Mouse (Mus musculus) adrenal gland, adult 18-20 months (tissue): ENCODE data around the gene Lrrc20. TPM values are rescaled to one million over a fixed set of nuclear protein-coding genes. Genes with fewer than 3 reads are reported as not detected.

Experiments
- DNase-seq, 2 experiments: peaks; one replicate each; pipeline ENCODE4 v3.0.0; 2021 to 2022; ENCODE audit warnings: low spot score in 2 of 2
- total RNA-seq, 2 experiments: library from RNA; stranded (reverse); gene quantifications; 1 replicate in 1 of 2; 2 replicates in 1 of 2; pipeline ENCODE4 v1.2.3; 2021

Lrrc20 gene
- total RNA-seq, 2 experiments from 2014 or later: 7.4 to 15.9 TPM

- DNase-seq: no peak
These were observed 35.2 kb downstream of the Lrrc20 start for GRCm38 (mm10) chr10:61510809-61511208.

DNA sequence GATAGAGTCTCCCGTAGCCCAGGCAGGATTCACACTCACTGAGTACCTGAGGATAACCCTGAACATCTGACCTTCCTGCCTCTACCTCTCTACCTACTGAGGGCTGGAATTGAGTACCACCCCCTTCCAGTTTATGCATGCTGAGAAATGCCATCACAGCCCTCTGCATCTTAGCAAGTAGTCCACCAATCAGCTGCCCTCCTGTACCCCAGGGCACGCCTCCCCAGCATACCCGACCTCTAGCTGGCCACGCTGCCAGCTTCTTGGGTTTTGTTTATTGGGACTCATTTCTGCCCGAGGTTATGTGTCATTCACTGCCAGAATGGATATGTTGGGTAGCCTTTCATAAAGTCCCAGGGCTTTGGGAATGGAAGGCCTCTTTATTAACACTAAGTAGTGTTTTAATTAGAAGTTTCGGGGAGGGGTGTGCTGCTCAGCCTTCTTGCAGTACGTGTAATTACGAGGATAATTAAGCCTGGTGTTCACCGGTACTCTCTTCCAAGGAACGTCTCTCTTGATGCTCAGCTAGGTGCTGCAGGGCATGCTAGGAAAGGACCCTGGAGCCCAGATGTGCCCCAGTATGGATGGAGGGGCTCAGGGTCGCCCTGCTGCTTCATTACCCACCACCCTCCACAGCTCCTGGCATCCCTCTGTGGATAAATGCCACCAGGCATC, 36.8 kb downstream of the Lrrc20 start:
- no peak for DNase-seq

GRCm38 (mm10) chr10:61516866-61517265, 41.3 kb downstream of the Lrrc20 start:
- DNase-seq: no peak

DNA sequence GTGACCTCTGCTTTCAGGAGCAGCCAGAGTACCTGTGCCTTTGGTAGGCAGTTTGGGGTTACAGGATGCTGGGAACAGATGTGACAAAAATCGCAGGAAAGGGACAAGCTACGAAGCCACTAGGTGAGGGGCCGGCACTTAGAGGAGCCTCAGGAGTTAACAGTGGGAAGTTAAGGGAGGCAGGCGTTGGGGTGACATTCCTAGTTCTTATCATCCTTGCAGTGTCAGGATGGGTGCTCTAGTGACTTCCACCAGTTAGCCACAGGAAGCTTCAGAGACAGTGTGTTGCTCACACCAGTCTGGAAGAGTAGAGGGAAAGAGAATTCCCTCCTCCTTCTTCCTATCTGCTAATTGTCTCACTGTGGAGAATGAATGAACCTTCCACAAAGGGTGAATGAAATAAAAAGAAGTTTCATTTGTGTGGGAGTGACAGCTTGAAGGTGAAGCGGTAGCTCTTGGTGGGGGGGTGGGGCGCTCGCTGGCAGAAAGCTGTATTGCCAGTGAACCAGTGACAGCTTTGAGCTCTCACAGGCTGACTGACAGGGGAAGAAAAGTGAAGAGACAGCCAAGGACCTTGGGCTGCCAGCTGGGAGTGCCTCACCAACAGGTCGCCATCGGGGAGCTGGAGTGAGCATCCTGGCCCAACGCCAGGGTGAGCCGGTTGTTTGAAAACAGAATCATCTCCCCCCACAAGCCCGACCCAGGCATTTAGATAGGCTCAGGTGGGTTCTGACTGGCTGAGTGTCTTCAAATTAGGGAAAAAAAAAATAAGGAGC, 41.9 kb downstream of the Lrrc20 start:
- DNase-seq: no peak

DNA sequence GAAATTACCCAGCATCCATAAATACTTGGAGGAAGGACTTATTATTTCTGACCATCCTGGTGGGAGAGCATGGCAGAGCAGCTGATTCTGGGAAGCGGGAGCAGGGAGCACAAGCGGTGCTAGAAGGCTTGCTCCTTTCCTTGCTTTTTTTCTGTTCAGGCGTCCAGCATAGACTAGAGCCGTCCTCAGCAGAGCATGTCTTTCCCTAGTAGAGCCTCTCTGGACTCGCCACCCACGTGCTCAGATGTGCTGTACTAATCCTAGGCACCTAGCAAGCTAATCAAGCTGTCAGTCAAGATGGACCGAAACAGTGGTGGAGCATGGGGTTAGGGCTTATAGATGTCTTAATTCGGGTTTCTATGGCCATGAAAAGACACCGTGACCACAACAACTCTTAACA, 42.7 kb downstream of the Lrrc20 start:
- no peak for DNase-seq

DNA sequence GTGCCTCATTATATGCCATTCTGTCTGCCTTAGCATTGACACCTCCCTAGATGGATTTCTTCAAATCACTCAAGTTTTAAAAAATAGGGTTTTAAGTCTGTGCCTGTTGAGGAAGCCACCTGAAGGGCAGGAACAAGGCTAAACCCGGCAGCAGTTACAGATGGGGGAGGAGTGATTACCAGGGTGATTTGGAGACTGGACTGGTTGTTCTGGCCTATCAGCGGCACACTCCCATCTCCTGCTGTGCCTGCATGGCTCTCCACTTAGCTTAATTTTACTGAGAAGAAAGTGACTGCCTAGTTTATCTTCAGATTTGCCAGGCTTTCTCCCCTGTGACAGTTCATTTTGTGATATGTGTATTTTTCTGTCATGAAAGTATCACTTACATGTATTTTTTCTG, 43.9 kb downstream of the Lrrc20 start:
- DNase-seq: no peak

GRCm38 (mm10) chr10:61520714-61521113, 45.1 kb downstream of the Lrrc20 start:
- DNase-seq: no peak

- DNase-seq: no peak
These were observed 55.3 kb downstream of the Lrrc20 start for GRCm38 (mm10) chr10:61530936-61531335.

DNA sequence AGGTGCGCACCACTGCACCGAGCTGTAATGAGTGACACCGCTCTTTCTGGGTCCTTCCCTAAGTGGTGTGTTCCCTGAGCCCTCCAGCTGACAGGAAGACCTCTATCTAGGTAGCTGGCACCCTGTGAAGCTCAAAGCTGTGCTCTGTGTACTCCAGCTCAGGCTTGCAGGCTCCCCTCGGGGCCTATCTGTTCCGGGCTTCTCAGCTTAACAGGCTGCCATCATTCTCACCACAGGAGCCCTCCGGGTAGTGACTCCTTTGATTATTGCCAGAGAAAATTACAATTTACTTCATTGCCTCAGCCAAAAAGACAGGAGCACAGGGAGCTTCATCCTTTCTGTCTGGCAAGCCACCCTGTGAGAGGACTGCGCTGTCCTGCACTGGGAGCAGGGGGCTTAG, 57.7 kb downstream of the Lrrc20 start:
- no peak for DNase-seq

- DNase-seq: no peak
These were observed 58.9 kb downstream of the Lrrc20 start for GRCm38 (mm10) chr10:61534371-61535101.

DNA sequence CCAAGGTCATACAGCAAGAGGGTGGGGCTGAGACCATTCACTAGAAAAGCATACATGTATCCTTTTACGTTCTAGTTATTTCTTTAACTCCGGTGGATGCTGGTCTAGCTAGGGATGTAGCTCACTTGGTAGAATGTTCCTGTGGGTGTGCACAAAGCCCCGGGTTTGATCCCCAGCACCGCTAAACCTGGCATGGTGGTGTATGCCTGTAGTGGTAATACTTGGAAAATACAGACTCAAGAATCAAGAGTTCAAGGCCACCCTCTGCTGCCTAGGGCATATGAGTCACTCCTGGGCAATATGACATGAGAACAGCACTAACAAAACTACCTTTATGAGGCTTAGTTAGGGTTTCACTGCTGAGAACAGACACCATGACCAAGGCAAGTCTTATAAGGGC, 59.8 kb downstream of the Lrrc20 start:
- DNase-seq: no peak

- peak; percentile 65 for DNase-seq
These were observed 60.8 kb downstream of the Lrrc20 start for GRCm38 (mm10) chr10:61536130-61537035.

DNA sequence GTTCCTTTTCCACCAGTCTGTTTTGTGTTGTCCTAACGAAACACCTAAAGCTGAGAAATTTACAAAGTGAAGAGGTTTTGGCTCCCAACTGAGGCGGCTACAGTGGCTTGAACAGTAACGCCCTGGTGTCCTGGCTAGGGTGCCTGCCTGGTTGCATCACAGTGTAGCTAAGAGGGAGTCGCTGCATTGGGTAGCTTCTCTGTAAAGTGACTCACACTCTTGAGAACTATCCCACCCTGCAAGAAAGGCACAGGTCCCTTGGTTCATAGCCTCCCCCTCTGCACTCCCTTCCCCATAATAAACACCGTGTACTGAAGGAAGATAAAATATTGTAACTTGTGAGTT, 61.4 kb downstream of the Lrrc20 start:
- DNase-seq: no peak

DNA sequence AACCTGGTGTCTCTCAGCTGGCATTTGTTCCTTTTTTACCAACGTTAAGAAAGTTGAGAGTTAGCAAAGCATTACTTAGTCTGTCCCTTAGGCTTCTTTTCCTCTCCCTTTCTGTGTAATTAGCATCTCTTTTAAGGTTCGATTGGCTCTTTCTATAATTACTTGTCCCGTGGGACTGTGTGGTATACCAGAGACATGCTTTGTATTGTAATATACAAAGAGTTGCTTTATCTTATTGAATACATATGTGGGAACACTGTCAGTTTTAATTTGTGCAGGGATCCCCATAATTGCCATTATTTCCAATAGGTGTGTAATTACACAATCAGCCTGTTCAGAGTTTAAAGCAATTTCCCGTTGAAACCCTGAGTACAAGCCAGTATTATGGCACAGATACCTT, 62.8 kb downstream of the Lrrc20 start:
- DNase-seq: no peak

DNA sequence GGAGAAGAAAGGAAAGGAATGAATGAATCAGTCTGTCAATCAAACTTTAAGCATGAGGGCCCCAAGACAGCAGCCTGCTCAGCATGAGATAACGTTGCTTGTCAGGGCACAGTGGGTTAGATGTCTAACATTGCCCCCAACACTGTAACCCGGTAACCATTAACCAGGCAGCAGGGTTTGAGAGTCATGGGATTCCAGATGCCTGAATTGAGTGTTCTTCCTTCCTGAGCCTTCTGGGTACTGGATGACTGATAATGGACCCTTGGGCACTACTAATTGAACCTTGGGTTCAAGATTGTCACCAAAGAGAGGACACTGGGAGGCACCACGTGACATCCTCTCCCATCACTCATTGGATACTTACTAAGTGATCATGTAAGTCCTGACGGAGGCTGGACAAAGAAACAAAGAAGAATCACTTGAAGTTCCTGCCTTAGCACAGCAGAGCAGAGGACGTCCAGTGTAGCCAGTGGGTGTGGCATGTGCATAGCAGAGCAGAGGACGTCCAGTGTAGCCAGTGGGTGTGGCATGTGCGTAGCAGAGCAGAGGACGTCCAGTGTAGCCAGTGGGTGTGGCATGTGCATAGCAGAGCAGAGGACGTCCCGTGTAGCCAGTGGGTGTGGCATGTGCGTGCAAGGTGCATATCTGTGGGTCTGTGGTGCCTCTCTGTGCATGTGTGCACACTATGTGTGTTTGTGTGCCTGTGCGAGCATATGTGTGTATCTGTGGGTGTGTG, 68.7 kb downstream of the Lrrc20 start:
- no peak for DNase-seq

- no peak for DNase-seq
These were observed 69.3 kb downstream of the Lrrc20 start for GRCm38 (mm10) chr10:61544863-61545240.

DNA sequence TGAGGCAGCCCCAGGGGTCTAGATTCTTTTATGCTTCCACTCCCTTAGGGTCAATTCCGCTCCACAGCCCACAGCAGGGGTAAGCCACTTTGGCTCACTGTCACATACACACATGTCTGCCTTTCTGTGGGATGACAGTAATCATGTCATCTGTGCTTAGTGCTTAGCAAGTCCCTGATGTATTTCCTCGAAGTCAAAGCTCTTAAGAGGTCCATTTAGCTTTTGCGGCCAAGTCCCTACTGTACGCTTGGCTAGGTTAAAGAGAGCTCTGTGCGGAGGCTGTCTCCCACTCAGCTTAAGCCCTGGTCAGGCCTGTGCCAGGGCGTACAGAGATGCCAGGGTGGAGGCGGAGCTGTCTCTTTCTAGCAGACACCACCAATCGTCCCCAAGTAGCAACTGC, 74.5 kb downstream of the Lrrc20 start:
- DNase-seq: no peak

GRCm38 (mm10) chr10:61555155-61555554, 79.6 kb downstream of the Lrrc20 start:
- DNase-seq: no peak

DNA sequence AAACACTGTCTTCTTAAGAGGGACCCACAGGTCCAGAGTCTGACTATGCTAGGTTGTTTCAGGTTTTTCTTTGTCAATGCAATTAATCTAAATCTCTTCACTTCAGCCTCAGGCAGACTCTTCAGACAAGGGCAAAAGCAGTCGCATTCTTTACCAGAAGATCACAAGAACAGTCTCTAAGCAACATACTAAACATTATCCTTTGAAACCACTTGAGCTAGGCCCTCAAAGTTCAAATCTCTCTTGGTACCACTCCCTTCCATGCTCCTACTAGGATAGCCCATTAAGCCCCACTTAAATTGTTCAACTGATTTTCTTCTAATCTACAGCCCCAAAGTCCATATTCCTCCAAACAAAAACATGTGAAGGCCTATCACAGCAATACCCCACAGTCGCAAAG, 83.0 kb downstream of the Lrrc20 start:
- DNase-seq: no peak

DNA sequence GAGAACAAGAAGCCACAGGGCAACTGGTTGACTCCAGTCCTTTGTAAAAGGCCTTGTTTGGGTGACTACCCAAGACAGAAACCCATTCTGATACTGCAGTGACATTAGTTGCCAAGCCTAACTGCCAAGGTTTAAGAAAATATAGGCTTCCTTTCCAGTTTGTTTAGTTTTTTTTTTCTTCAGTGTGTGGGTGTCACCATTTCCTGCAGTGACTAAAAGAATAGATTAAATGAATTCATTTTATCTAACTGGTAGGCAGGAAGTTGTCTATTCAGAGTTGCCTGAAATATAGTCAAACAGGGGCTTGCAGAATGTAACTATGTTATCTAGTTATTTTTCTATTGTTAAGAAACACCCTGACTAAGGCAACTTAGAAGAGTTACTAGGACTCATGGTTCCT, 83.9 kb downstream of the Lrrc20 start:
- no peak for DNase-seq

DNA sequence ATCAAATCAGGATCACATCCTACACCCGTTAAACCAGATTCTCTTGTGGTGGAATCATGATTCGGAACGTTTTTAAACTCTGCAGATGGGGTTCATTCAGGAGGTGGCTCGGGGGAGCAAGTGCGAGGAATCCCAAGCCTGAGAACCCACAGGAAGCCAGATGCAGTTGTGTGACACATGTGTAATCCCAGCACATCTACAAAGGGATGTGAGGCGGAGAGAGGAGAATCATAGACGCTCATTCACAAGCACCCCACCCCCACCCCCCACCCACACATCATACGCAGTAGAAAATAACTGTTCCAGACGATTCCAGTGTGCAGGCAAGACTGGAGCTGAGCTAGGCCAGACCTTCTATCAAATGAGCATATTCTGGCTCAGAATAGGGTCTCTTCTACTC, 87.9 kb downstream of the Lrrc20 start:
- no peak for DNase-seq
